Mouse (Mus musculus): ENCODE measurements around the gene Cyp4f17.
"Not testable (repeated sequence)": the region's sequence is repeated elsewhere in the genome, so short reads cannot be mapped to it uniquely, and the experiment has no call there.

DNA sequence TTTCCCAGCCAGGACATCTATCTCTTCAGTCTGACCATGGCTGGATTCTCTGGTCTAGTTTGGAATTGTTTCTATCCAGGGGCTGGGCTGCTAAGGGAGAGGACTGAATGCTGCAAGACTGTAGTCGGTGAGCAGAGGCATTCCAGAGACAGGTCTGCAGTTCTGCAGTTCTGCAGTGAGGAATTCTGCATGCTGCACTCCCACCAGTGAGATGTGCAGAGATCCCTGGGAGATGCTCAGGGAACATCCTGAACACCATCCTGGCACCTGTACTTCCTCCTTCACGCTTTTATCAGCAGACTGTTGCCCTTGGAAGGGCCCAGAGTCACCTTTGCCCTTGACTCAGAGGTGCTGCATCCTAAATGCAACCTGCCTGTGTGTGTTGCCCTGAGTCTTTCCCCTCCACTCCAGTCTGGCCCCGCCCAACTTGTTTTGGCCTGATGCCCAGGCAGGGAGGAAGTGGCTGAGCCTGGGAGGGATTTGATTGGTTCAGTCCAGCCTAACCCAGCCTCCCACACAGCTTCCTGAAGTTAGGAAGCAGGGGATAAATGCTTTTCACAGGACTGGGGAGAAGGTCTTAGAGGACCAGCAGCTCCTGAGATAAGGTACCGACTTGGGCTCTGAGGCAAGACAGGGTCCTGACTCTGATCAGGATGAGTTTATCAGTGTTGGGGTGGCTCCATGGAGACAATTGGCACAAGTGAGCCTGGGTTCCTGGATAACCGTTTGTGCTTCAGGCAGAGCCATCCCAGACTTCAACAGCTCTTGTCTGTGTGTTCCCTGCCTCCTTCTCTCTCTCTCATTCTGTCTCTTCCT lies 30.4 kb downstream of the Cyp4f17 start, which contains the start of gene Cyp4f16:
- TF ChIP-seq HCFC1 (IDR thresholded peaks at IDR 0.05; ENCODE audit: borderline replicate concordance, insufficient read depth, low read length); CHD2 (IDR thresholded peaks at IDR 0.05; ENCODE audit: low read depth, low read length); MAFK (IDR thresholded peaks at IDR 0.05; ENCODE audit: insufficient read depth, low read depth, low read length); ZC3H11A (IDR thresholded peaks at IDR 0.05; ENCODE audit: borderline replicate concordance, low read depth, low read length): not testable (repeated sequence)

Data from ES-E14 (cell line).